Mouse (Mus musculus) C2C12 (cell line): ENCODE measurements at regions not wholly inside any gene's neighbourhood (a gene's known extent, or its start where the extent isn't known, plus 50 kb on each side); places are given as distances from the start of the nearest gene placed in this dataset.

Experiments used
- CEBPB ChIP-seq: IDR thresholded peaks from one replicate; pipeline ENCODE4 v1.6.1; 2011; ENCODE audit warnings: low read depth, mild to moderate bottlenecking, control low read depth, moderate library complexity
- CTCF ChIP-seq: IDR thresholded peaks from one replicate; pipeline ENCODE4 v1.5.1; 2011; ENCODE audit not compliant: control insufficient read depth, insufficient read depth, insufficient read length
- MYOD1 ChIP-seq: IDR thresholded peaks from one replicate; pipeline ENCODE4 v1.6.1; 2011; ENCODE audit warnings: low read depth; ENCODE audit not compliant: control insufficient read depth, insufficient read length
- MYOG ChIP-seq: IDR thresholded peaks from one replicate; pipeline ENCODE4 v1.6.1; 2011; ENCODE audit not compliant: control insufficient read depth, insufficient read length; ENCODE audit errors: extremely low read depth

DNA sequence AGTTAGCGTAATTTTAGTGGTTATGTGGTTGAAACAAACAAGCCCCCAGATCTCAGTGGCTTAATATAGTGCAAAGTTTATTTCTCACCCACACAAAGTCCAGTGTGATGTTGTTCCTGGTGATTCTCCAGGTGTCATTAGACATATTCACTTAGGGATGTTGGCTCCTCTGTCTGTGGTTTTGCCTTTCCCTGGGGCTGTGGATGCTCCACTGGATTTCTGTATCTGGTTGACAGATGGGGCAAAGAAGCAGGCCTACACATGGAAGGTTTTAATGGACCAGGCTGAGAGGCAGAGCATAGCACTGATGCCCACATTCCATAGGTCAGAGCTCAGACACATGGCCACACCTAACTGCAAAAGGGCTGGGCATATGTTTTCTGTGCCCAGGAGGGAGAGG lies 121.6 kb downstream of the Ttc32 start:
- no peak for TF ChIP-seq CTCF
- no peak for TF ChIP-seq MYOD1
- TF ChIP-seq MYOG = no peak
- TF ChIP-seq CEBPB = no peak
